Mouse (Mus musculus) heart, adult 2 months (tissue): Measurements from ENCODE around the gene Hba-x.
"Not testable (repeated sequence)": the region's sequence is repeated elsewhere in the genome, so short reads cannot be mapped to it uniquely, and the experiment has no call there.

Experiments
- CTCF ChIP-seq: fragments of 200-600 bp; IDR thresholded peaks from 2 replicates; pipeline ENCODE4 v1.8.1; 2022; ENCODE audit warnings: antibody characterized with exemption, mild to moderate bottlenecking, moderate library complexity
- POLR2A ChIP-seq: fragments of 200-500 bp; IDR thresholded peaks from 2 replicates; pipeline ENCODE4 v1.6.1; 2011; ENCODE audit warnings: mild to moderate bottlenecking, low read depth, low read length, control low read depth; ENCODE audit not compliant: insufficient read depth

DNA sequence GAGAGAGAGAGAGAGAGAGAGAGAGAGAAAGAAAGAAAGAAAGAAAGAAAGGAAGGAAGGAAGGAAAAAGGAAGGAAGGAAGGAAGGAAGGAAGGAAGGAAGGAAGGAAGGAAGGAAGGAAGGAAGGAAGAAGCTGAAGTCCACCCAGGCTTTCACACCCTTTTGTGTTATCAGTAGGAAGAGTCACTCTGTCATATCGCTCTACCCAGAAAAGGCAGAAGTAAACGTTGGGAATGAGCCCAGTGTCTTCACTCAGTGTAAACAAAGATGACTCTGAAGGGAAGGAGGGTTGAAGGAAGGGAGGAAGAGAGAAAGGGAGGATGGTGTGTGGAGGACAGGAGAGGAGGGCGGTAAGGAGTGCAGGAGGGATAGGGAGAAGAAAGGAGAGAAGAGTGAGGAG, 17.3 kb downstream of the Hba-x start:
- TF ChIP-seq CTCF, POLR2A: not testable (repeated sequence)
